Mouse (Mus musculus) bone marrow, adult 2 months (tissue): ENCODE results near the gene Lsamp. TPM values are rescaled to one million over a fixed set of nuclear protein-coding genes. Genes with fewer than 3 reads are reported as not detected.

Source experiments
- H3K27ac ChIP-seq: fragments of 200-500 bp; 2 replicates; pipeline ENCODE4 v1.5.1; 2012; ENCODE audit warnings: low read depth, mild to moderate bottlenecking, control low read depth, inconsistent platforms, low read length; ENCODE audit not compliant: control insufficient read depth, poor library complexity, insufficient read depth
- H3K4me1 ChIP-seq: fragments of 200-500 bp; 2 replicates; pipeline ENCODE4 v1.6.1; 2011; ENCODE audit warnings: low read length; ENCODE audit not compliant: control insufficient read depth, insufficient read depth
- H3K4me3 ChIP-seq: fragments of 200-500 bp; replicated peaks from 2 replicates; pipeline ENCODE3; 2011; ENCODE audit warnings: mild to moderate bottlenecking, low read depth, low read length, control low read depth; ENCODE audit not compliant: control insufficient read depth
- CTCF ChIP-seq: fragments of 200-500 bp; IDR thresholded peaks from 2 replicates; pipeline ENCODE4 v1.5.1; 2011; ENCODE audit warnings: low read length, control low read depth; ENCODE audit not compliant: control insufficient read depth, insufficient read depth
- POLR2A ChIP-seq: fragments of 200-500 bp; IDR thresholded peaks from 2 replicates; pipeline ENCODE4 v1.6.1; 2011; ENCODE audit warnings: low read depth, mild to moderate bottlenecking, control low read depth, low read length, borderline replicate concordance; ENCODE audit not compliant: control insufficient read depth
- WGBS: fragments of 180-500 bp; shearing (Covaris S2); methylation state at CpG from one replicate; pipeline ENCODE4 v1.1.7; 2018; 5-methylcytosine and 5-hydroxymethylcytosine counted together
- polyA plus RNA-seq: library from polyadenylated mRNA; stranded (reverse); fragments of >200 nt; gene quantifications from 2 replicates; pipeline ENCODE4 v1.2.4, GENCODE M21; 2011; ENCODE audit warnings: low replicate concordance; ENCODE audit not compliant: missing spikeins, insufficient read depth, insufficient read length

Lsamp gene
- polyA plus RNA-seq, 1 experiment, result not detected

DNA sequence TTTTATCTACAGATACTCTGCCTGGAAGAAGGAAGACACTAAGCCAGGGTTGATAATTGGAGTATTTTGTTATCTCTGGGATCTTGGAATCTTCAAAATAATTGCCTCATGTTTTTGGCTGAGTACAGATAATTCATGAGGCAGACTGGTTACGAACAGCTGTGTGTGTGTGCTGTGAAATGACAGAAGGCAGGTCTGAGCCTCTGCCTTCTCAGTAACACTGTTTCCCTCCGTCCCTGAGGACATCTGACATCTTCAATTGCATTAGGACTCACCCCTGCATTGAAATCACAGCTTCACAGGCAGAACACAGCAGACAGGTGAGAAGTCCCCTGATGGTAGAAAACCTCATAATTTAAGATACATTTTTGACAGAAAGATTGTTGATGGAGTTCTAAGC lies 323.5 kb downstream of the Lsamp start:
- H3K4me1 ChIP-seq, result no peaks in the 10 kb centered on the region
- no peak overlapping the region for H3K4me3 ChIP-seq
- no peak for TF ChIP-seq CTCF
- no peak for TF ChIP-seq POLR2A
- no peak overlapping the region for H3K27ac ChIP-seq
- WGBS, result 68% methylated on average over 2 of the region's 2 CpGs

DNA sequence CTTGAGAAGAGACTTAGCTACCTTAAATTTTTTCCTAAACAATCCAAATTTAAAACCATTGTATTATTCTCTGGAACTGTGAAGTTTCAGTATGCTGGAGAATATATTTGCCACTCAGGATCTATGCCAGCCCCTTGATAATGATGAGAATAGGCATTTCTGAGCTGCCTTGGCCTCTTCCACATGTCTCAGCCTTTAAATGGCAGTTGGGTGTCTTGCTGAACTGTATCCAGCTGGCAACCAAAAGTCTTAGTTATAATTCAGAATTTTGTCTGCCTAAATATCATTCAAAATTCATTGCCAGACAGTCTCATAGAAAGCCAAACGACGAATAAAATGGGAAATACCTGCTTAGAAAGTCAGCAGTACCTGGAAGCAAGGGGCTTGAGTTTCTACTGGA lies 332.0 kb downstream of the Lsamp start:
- WGBS, result 77% methylated on average over 2 of the region's 2 CpGs
- Histone ChIP-seq H3K4me1 (no peaks in the 10 kb centered on the region), H3K4me3 (no peak overlapping the region)

DNA sequence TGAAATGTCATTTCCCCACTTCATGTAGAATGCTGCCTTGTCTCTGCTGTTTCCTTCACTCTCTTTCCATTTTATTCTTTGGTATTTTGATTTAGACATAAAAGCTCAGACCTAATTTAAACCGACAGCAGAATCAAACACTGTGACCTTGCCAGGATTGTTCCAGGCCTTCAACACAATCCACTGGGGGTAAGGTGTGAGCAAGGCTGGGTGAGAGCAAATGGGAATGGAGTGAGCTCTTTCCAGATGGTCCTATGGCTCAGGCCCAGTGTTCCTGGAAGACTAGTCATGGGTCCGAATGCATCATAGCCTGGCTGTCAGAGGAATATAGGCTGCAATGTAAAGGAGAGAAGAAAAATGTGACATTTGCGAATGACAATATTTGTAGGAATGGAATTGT lies 340.6 kb downstream of the Lsamp start:
- no peak overlapping the region for H3K4me3 ChIP-seq
- H3K4me1 ChIP-seq, result no peaks in the 10 kb centered on the region
- no peak for TF ChIP-seq CTCF
- TF ChIP-seq POLR2A, result no peak
- H3K27ac ChIP-seq, result no peak overlapping the region
- WGBS, result 77% methylated on average over 3 of the region's 3 CpGs

More for the DNA sequence above, 332.0 kb downstream of the Lsamp start:
- no peak overlapping the region for H3K27ac ChIP-seq
- no peak for TF ChIP-seq CTCF

DNA sequence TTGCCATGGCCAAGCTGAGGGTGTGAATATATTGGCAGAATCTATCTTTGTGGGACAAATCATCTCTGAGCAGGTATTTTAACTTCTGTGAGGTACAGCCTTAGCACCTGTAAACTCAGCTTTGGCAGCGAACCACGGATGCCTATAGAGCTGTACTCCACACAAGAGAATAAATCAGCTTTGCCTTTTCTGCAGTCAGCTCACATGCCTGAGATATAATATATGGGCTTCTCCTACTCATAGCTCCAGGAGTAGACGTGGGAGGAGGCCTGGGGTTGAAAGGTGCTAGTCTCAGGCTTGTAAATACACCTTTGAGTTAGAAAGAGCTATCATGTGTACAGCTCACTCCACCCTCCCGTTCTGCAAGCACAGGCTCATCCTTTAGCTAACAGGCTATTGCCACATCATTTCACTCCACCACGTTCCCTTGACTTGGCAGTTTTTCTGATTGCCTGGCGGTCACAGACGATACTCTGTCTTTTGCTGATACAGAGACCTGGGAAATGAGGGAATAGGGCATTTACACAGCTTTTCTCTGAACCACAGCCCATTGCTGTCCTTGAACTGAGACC lies 344.2 kb downstream of the Lsamp start:
- H3K4me3 ChIP-seq, result no peak overlapping the region
- WGBS, result 77% methylated on average over 7 of the region's 7 CpGs
- H3K4me1 ChIP-seq, result no peaks in the 10 kb centered on the region
- H3K27ac ChIP-seq, result no peak overlapping the region
- TF ChIP-seq CTCF (no peak), POLR2A (no peak)

GRCm38 (mm10) chr16:40369677-40370076 lies 385.5 kb downstream of the Lsamp start:
- Histone ChIP-seq H3K4me1 (no peaks in the 10 kb centered on the region), H3K27ac (no peak overlapping the region), H3K4me3 (no peak overlapping the region)
- no peak for TF ChIP-seq CTCF
- no peak for TF ChIP-seq POLR2A
- WGBS, result 71% methylated on average over 5 of the region's 5 CpGs

GRCm38 (mm10) chr16:40371291-40371690 lies 387.1 kb downstream of the Lsamp start:
- Histone ChIP-seq H3K4me1 (no peaks in the 10 kb centered on the region), H3K4me3 (no peak overlapping the region), H3K27ac (no peak overlapping the region)
- no peak for TF ChIP-seq POLR2A
- TF ChIP-seq CTCF, result no peak
- WGBS, result 82% methylated on average over 1 of the region's 1 CpGs

DNA sequence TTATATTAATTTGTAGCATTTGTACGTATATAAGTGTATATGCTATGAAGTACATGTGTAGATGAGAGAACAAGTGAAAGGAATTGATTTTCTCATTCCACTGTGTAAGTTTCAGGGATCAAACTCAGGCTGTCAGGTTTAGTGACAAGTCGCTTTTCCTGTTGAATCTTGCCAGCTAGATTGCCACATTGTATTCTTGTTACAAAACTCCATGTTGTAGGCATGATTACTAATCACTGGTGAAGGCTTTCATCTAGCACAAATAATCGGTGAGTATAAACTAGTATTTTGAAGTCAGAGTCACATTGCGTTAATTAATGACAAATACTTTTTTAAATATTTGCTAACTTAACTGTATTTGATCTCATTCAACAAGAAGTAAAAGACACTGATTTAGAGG lies 391.2 kb downstream of the Lsamp start:
- Histone ChIP-seq H3K4me1 (no peaks in the 10 kb centered on the region), H3K4me3 (no peak overlapping the region), H3K27ac (no peak overlapping the region)
- WGBS, result 82% methylated on average over 4 of the region's 4 CpGs
- TF ChIP-seq POLR2A (no peak), CTCF (no peak)

GRCm38 (mm10) chr16:40377129-40377799 lies 393.1 kb downstream of the Lsamp start:
- WGBS, result 68% methylated on average over 6 of the region's 6 CpGs
- H3K27ac ChIP-seq, result no peak overlapping the region
- no peak overlapping the region for H3K4me3 ChIP-seq
- no peaks in the 10 kb centered on the region for H3K4me1 ChIP-seq
- TF ChIP-seq POLR2A, result no peak
- no peak for TF ChIP-seq CTCF

DNA sequence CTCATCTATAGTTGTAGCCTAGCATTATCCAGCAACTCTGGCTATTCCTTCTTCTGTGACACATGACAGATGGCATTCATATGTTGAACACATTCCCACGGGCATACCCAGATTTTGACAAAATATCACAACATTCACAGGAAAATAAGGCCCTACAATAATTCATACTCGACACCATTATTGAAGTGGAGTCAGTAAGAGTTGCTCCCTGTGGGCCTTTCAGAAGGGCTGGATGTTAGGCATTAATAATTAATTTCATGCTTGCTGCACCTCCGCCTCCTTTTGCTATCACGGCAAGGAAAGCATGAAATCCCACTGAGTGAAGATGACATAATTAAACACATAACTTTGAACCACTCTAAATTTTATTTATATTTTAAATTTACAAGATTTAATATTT lies 407.9 kb downstream of the Lsamp start:
- no peaks in the 10 kb centered on the region for H3K4me1 ChIP-seq

More for the DNA sequence above, 407.9 kb downstream of the Lsamp start:
- H3K27ac ChIP-seq, result no peak overlapping the region
- 87% methylated on average over 4 of the region's 4 CpGs for WGBS
- H3K4me3 ChIP-seq, result no peak overlapping the region
- TF ChIP-seq CTCF (no peak), POLR2A (no peak)
